Mouse (Mus musculus) olfactory bulb, adult 2 months (tissue): Measurements from ENCODE around the gene Foxk1. TPM values are rescaled to one million over a fixed set of nuclear protein-coding genes. Genes with fewer than 3 reads are reported as not detected.

Experiments
- H3K27ac ChIP-seq: fragments of 200-500 bp; 2 replicates; pipeline ENCODE4 v1.5.1; 2012; ENCODE audit warnings: low read depth, low read length; ENCODE audit not compliant: insufficient read depth
- H3K4me1 ChIP-seq: fragments of 200-500 bp; 2 replicates; pipeline ENCODE4 v1.6.1; 2012; ENCODE audit warnings: low read length; ENCODE audit not compliant: control insufficient read depth, insufficient read depth
- H3K4me3 ChIP-seq: fragments of 200-500 bp; 2 replicates; pipeline ENCODE4 v1.5.1; 2012; ENCODE audit warnings: mild to moderate bottlenecking, low read depth, low read length, moderate library complexity; ENCODE audit not compliant: insufficient read depth
- CTCF ChIP-seq: fragments of 200-500 bp; IDR thresholded peaks from 2 replicates; pipeline ENCODE4 v1.5.1; 2012; ENCODE audit warnings: low read depth, mild to moderate bottlenecking, low read length, moderate library complexity; ENCODE audit not compliant: insufficient read depth
- POLR2A ChIP-seq: fragments of 200-500 bp; IDR thresholded peaks from 2 replicates; pipeline ENCODE4 v1.6.1; 2012; ENCODE audit warnings: mild to moderate bottlenecking, low read depth, low read length, moderate library complexity; ENCODE audit not compliant: insufficient read depth
- WGBS: fragments of 180-500 bp; shearing (Covaris S2); methylation state at CpG from one replicate; pipeline ENCODE4 v1.1.7; 2018; 5-methylcytosine and 5-hydroxymethylcytosine counted together
- polyA plus RNA-seq: library from polyadenylated mRNA; stranded (reverse); fragments of >200 nt; gene quantifications from 2 replicates; pipeline ENCODE4 v1.2.4, GENCODE M21; 2012; ENCODE audit warnings: low replicate concordance; ENCODE audit not compliant: missing spikeins, insufficient read depth, insufficient read length

Gene Foxk1
- polyA plus RNA-seq, 1 experiment = not detected

DNA sequence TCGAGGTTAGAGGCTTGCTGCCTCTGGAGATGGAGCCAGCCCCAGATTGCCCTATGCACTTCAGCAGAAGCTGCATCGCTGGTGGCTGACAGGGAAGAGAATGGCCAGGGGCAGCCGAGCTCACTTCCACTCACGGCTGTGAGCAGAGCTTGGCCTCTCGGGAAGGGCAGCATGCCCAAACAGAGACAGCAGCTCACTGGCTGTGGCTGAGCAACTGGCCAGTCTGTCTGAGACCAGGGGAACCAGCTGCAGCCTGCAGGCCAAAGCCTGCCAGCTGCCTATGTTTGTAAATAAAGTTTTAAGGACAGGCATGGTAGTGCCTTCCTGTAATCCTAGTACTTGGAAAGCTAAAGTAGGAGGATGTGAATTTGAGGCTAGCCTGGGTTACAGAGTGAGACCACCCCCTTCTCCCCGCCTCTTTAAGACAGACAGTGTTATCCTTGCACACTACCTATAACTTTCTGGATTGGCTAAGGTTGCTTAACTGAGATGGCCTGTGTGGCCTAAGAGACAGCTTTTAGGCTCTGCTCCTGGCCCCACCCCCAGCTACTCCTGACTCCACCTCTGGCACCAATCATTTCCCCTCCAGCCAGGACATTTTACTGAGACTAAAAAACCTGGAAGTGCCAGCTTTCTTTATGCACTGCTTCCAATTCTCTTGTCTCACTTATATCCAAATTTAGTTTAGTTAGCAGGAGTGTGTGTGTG lies 11.5 kb downstream of the Foxk1 start:
- Histone ChIP-seq H3K4me1 (peaks cover 25% of the 10 kb centered on the region), H3K27ac (no peak overlapping the region), H3K4me3 (no peak overlapping the region)
- TF ChIP-seq CTCF (no peak), POLR2A (no peak)
- 69% methylated on average over 6 of the region's 6 CpGs for WGBS

DNA sequence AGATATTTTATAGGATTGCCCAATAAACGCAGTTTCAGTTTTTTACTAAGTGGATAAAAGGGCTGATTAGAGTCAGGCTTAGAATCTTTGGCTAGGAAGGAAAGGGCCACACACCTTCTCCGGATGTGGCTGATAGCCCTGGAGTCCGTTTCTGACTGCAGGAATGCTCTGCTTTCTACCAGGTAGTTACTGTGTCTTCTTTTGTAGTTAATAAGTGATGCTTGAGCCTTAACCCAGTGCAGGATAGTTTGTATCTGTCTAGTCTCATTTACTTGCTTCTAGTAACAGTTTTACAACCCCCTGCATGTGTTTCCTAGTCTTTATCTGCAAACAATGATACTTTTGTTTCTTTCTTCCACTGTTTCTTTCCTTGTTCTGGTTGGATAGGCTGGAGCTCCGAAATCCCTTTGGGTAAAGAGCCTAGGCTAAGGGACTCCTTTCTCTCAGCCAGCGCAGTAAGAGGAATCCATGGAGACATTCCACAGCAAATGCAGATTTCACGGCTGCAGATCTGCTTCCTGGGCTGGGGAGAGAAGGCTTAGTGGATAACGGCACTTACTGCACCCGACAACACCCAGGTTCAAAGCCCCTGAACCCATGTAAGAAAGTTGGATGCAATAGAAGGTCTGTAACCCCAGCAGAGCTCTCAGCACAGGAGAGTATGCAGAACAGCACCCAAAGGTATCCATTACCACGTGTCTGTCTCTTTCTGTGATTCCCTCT lies 12.6 kb downstream of the Foxk1 start:
- no peak overlapping the region for H3K27ac ChIP-seq
- H3K4me3 ChIP-seq = no peak overlapping the region
- 69% methylated on average over 9 of the region's 9 CpGs for WGBS
- no peak for TF ChIP-seq CTCF
- no peak for TF ChIP-seq POLR2A
- H3K4me1 ChIP-seq = peaks cover 15% of the 10 kb centered on the region

DNA sequence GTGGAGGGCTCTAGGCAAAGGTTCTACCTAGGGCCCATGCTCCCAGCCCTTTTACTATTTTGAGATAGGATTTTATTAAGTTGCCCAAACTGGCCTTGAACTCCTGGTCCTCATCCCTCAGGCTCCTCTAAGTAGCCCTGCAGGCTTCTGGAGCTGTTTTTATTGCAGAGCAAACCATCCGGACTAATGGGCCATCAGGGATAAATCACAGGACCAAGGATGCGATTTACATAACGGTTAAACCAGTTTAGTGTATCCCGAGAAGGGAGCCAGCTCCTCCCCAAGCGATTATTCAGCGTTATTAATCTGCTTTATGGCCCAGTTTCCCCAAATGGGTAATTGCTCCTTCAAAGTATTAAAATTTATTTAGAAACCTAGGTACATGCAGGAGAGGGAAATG lies 14.1 kb downstream of the Foxk1 start:
- TF ChIP-seq POLR2A (no peak), CTCF (no peak)
- 63% methylated on average over 6 of the region's 6 CpGs for WGBS
- no peak overlapping the region for H3K27ac ChIP-seq
- no peak overlapping the region for H3K4me3 ChIP-seq
- peaks cover 16% of the 10 kb centered on the region for H3K4me1 ChIP-seq

DNA sequence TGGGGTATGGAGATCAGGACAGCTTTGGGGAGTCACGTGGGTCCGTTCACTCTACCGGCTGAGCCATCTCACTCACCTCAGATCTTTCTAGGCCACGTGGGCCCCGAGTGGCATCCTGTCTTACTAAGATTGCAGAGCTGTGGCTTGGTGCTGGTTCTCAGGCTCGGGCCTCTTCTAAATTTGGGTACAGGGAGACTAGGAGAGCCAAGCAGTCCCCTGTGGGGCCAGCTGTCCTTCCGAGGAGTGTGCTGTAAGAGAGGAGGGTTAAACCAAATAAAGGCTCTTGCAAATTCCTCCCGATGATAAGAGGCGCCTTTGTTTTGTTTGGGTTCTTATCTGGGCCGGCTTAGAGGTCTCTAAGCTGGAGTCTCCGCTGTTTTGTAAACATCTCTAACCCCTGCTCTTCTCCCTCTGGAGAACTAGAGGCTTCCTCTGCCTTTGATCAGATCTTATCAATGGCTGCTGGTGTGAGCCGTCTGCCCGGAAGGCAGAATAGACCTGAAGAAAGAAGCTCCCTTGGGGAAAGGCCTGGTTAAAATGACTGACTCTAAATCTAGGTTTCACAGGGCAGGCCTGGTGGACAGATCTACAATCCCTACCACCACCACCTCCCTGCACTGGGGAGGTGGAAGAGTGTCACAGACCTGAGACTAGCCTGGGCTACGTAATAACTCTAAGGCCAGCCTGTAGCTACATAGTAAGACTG lies 14.9 kb downstream of the Foxk1 start:
- Histone ChIP-seq H3K27ac (no peak overlapping the region), H3K4me1 (peaks cover 18% of the 10 kb centered on the region), H3K4me3 (no peak overlapping the region)
- TF ChIP-seq POLR2A = no peak
- TF ChIP-seq CTCF = no peak
- 71% methylated on average over 14 of the region's 14 CpGs for WGBS

DNA sequence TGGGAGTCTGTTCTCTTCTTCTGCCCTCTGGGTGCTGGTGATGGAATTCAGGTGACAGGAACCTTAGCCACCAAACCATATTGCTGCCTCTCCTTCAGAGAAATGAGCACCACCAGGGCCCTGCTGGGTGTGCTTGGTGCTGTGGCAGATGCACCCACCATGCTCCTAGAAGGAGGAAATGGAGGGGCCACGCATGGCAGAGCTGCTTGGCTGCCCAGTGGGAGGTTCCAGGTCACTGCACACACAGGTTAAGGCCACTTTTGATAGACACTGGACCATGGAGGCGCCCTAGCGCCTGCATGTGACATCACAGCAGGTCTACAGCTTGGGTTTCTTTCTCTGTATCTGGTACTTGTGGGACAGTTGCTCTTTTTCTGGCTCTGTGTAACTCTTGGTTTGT lies 15.8 kb downstream of the Foxk1 start:
- peaks cover 18% of the 10 kb centered on the region for H3K4me1 ChIP-seq
- TF ChIP-seq CTCF (no peak), POLR2A (no peak)
- no peak overlapping the region for H3K4me3 ChIP-seq
- no peak overlapping the region for H3K27ac ChIP-seq
- WGBS = 87% methylated on average over 3 of the region's 3 CpGs

DNA sequence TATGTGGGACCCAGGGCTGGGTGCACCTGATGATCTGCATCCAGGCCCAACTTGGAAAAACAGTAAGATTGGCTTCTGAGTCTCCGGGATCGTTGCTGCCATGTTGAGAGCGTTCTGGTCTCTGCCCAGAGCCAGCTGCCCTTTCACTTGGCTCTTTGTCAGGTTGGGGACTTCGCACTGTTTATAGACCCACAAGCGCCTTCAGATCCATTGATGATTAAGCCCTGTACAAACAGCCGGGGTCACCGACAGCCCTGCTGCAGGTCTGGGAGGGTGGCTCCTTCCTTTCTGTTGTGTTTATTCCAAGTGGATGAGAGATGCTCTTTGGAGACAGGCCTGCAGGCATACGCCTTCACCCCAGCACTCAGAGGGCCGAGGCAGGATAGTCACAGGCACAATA lies 16.6 kb downstream of the Foxk1 start:
- H3K4me3 ChIP-seq = no peak overlapping the region
- H3K4me1 ChIP-seq = peaks cover 13% of the 10 kb centered on the region
- 84% methylated on average over 9 of the region's 9 CpGs for WGBS
- TF ChIP-seq CTCF (no peak), POLR2A (no peak)
- no peak overlapping the region for H3K27ac ChIP-seq

DNA sequence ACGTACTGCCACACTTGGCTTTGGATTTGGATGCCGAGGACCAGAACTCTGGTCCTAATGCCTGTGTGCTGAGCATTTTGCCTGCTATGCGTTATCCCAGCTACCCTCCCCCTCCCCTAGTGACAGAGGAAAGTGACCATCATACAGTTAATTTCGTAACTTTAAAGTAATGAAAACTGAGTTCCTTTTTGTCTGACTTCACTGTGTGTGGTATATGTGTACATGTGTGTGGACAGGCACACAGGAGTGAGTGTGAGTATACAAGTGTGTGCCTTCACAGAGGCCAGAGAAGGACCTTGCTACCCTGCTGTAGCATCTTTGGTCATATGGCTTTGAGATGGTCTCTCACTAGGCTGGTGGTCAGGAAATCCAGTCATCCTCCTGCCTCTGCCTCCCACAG lies 17.1 kb downstream of the Foxk1 start:
- Histone ChIP-seq H3K4me3 (no peak overlapping the region), H3K27ac (no peak overlapping the region), H3K4me1 (peaks cover 13% of the 10 kb centered on the region)
- TF ChIP-seq POLR2A = no peak
- TF ChIP-seq CTCF = no peak
- WGBS = 97% methylated on average over 4 of the region's 4 CpGs

DNA sequence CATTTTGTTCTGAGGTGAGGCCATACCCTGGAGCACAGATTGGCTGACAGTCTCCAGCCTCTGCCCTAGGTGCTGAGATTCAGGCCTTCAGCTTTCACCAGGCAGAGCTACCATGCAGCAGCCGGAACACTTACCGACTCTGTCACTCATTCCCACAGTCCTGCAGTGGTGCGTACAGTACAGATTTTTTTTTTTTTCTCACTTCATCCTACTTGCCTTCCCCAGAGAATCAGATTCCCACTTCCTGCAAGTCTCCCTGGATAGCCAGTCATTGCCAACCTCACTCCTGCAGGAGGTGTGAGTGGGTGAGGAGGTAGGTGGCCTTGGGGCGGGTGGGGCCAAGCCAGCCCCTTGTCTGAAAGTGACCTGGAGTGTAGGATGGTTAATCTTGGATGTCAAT lies 19.0 kb downstream of the Foxk1 start:
- Histone ChIP-seq H3K4me3 (no peak overlapping the region), H3K4me1 (peaks cover 24% of the 10 kb centered on the region), H3K27ac (no peak overlapping the region)
- TF ChIP-seq CTCF (no peak), POLR2A (no peak)
- WGBS = 91% methylated on average over 4 of the region's 4 CpGs

DNA sequence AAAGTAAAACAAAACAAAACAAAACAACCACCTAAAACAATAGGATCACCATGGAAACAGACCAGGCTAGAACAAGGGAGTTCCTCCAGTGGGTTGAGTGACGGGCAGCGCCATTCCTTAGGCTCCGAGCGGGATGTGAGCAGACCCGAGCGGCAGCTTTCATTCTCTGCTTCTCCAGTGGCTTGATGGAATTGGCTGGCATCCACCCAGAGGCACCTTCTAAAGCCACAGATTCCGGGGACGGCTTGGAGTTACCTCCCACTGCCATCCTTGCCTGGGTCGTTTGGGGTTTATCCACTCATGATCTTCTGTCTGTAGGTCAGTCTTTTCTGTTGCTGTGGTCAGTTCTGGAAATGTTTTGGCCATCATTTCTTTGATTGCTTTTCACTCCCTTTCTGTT lies 19.6 kb downstream of the Foxk1 start:
- H3K4me1 ChIP-seq = peaks cover 23% of the 10 kb centered on the region
- 63% methylated on average over 9 of the region's 9 CpGs for WGBS
- H3K27ac ChIP-seq = no peak overlapping the region
- no peak for TF ChIP-seq CTCF
- TF ChIP-seq POLR2A = no peak
- H3K4me3 ChIP-seq = no peak overlapping the region
